Mouse (Mus musculus) heart, embryonic 14.5 days (tissue): Measurements from ENCODE around the gene Tmc3. TPM values are rescaled to one million over a fixed set of nuclear protein-coding genes. Genes with fewer than 3 reads are reported as not detected.

Experiments used
- ATAC-seq: fragments of 200-750 bp; cut with Nextera tagmentation; 2 replicates; pipeline ENCODE4 v1.8.0; 2017; ENCODE audit warnings: low read depth, moderate TSS enrichment; ENCODE audit not compliant: insufficient number of reproducible peaks, insufficient read depth, low FRiP score
- H3K27ac ChIP-seq, 2 experiments: fragments of 200-500 bp in 1 of 2; fragments of 300-500 bp in 1 of 2; sonication (generic) in 1 of 2; replicated peaks in 1 of 2; 2 replicates each; pipeline ENCODE4 v1.5.1; 2012 to 2014; ENCODE audit warnings: low read depth in 2 of 2, low read length in 2 of 2, control low read depth in 1 of 2, mild to moderate bottlenecking in 1 of 2, mixed read lengths in 1 of 2; ENCODE audit not compliant: control insufficient read depth in 1 of 2, insufficient read depth in 1 of 2
- H3K27me3 ChIP-seq: fragments of 300-500 bp; sonication (generic); 2 replicates; pipeline ENCODE4 v1.6.1; 2014; ENCODE audit warnings: mild to moderate bottlenecking, low read length, control low read depth; ENCODE audit not compliant: control insufficient read depth, insufficient read depth
- H3K36me3 ChIP-seq: fragments of 300-500 bp; sonication (generic); 2 replicates; pipeline ENCODE4 v1.6.1; 2014; ENCODE audit warnings: mild to moderate bottlenecking, control low read depth, low read length, mixed read lengths; ENCODE audit not compliant: control insufficient read depth, insufficient read depth
- H3K4me1 ChIP-seq, 2 experiments: fragments of 200-500 bp in 1 of 2; fragments of 300-500 bp in 1 of 2; sonication (generic) in 1 of 2; 2 replicates each; pipeline ENCODE4 v1.6.1; 2012 to 2014; ENCODE audit warnings: low read length in 2 of 2, control low read depth in 1 of 2, mixed read lengths in 1 of 2; ENCODE audit not compliant: control insufficient read depth in 2 of 2, insufficient read depth in 2 of 2
- H3K4me2 ChIP-seq: fragments of 300-500 bp; sonication (generic); 2 replicates; pipeline ENCODE4 v1.6.1; 2014; ENCODE audit warnings: mild to moderate bottlenecking, low read length
- H3K4me3 ChIP-seq, 2 experiments: fragments of 200-500 bp in 1 of 2; fragments of 300-500 bp in 1 of 2; sonication (generic) in 1 of 2; 2 replicates each; pipeline ENCODE4 v1.5.1; 2012 to 2014; ENCODE audit warnings: low read length in 2 of 2, mild to moderate bottlenecking in 2 of 2, control low read depth in 1 of 2, low read depth in 1 of 2, moderate library complexity in 1 of 2; ENCODE audit not compliant: control insufficient read depth in 1 of 2, insufficient read depth in 1 of 2
- H3K9ac ChIP-seq: fragments of 300-500 bp; sonication (generic); 2 replicates; pipeline ENCODE4 v1.6.1; 2014; ENCODE audit warnings: mild to moderate bottlenecking, low read length
- H3K9me3 ChIP-seq: fragments of 300-500 bp; sonication (generic); 2 replicates; pipeline ENCODE4 v1.6.1; 2016; ENCODE audit warnings: low read length, control low read depth; ENCODE audit not compliant: control insufficient read depth
- WGBS: fragments of 180-500 bp; shearing (Covaris S2); extraction: QIAGEN DNeasy Blood & Tissue Kit; methylation state at CpG from one replicate; pipeline ENCODE4 v1.1.7; 2014; 5-methylcytosine and 5-hydroxymethylcytosine counted together
- polyA plus RNA-seq: library from polyadenylated mRNA; unstranded; fragments of >200 nt; fragmentation: Nextera tagmentation; extraction: Ambion mirVana; gene quantifications from 2 replicates; pipeline ENCODE4 v1.2.1, GENCODE M21; 2014

The Tmc3 gene
- polyA plus RNA-seq, 1 experiment from 2014 or later: 0.38 TPM

DNA sequence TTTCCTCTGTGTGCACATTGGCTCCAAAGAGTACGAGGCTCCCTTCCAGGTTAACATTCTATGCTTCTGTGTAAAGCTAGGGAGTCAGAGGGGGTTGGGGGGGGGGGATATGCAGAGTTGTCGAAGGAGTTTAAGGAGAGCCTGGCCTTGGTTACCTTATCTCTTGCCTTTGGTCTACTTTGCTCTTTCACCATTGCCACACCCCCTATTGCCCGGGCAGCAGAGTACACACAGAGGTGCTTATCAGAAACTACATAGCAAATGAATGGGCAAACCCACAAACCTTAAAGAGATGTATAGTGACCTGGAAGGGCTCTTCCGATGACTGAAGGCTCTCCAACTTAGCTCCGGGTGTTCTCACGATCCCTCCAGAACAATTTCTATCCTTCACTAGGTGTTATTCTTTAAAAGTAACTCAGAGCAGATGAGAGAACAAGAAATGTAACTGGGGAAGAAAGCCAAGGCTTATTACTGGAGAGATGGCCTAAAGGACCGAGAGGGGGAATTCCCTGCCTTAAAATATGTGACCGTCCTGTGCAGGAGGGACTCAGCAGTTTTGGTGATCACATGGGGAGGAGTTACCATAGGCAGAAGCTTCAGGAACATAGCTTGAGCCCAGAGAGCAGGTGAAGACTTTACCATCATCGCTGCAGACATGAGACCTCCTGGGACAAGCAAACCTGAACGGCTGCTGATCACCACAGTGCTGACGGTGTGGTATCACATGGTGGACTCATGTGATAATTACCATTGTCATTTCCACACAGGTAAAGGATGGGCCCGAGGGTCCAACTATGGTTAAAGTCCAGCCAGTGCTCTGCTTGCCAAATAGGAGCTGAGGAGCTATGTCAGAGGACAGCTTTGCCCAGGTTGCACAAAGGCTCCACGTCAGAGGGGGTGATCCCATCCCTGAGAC is 14.5 kb downstream of the Tmc3 start:
- Histone ChIP-seq H3K27me3 (no peaks in the 10 kb centered on the region), H3K4me2 (no peak overlapping the region), H3K9ac (no peak overlapping the region), H3K36me3 (no peaks in the 10 kb centered on the region), H3K4me3 (no peak overlapping the region), H3K27ac (no peak overlapping the region), H3K4me1 (peaks cover 0 to 2% of the 10 kb centered on the region in 2 experiments; a peak in 1 of 4 replicates), H3K9me3 (no peaks in the 10 kb centered on the region)
- WGBS: 63% methylated on average over 13 of the region's 13 CpGs
- ATAC-seq: no peak

DNA sequence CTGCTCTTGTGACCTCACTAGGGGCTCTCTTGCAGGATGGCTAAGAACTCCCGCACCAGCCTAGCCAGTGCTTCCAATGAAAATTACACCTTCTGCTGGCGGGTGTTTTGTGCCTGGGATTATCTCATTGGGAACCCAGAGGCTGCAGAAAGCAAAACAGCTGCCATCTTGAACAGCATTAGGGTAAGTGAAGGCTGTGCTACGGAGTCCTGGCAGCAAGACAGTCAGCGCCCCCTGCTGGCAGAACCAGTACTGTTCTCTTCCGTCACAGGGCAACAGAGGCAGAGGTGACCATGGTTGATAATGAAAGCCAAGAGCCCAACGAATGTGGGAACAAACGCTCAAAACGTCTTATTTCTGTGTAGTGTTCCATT is 15.2 kb downstream of the Tmc3 start:
- Histone ChIP-seq H3K9ac (no peak overlapping the region), H3K4me1 (peaks cover 0 to 2% of the 10 kb centered on the region in 2 experiments; a peak in 1 of 4 replicates), H3K36me3 (no peaks in the 10 kb centered on the region), H3K9me3 (no peaks in the 10 kb centered on the region), H3K4me3 (no peak overlapping the region), H3K4me2 (no peak overlapping the region), H3K27me3 (no peaks in the 10 kb centered on the region), H3K27ac (no peak overlapping the region)
- 53% methylated on average over 8 of the region's 8 CpGs for WGBS
- ATAC-seq: no peak

DNA sequence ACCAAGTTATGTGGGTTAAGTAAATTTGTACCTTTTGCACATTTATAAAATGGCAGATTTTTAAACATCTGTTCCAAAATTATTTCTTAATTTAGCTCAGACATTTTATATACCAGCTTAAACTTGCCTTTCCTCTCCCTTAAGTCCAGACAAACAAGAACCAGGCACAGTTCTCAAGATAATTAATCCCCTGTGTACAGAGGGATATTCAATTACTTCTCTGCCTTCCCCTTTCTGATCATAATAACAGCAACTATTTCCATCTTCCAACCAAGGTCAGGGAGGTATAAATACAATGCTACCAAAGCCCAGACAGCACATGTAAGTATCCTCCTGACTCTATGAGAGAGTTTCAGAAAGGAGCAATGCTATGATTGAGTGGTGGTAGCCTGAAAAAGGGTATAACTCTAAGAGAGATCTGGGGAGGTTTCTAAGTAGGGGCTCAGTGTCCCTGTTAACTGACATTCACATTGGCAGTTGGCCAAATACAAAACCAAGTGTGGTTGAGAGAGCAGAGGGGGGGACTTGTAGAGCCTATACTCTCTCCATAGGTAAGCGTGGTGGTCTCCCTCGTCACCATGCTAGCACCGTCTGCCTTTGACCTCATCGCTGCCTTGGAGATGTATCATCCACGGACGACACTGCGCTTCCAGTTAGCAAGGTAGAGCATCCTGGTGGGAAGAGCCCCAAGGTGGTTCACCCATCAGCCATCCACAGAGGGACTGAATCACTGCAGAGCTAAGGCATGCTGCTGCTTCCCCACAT is 19.6 kb downstream of the Tmc3 start:
- Histone ChIP-seq H3K36me3 (no peaks in the 10 kb centered on the region), H3K4me2 (no peak overlapping the region), H3K27ac (no peak overlapping the region), H3K4me1 (peaks cover 0 to 2% of the 10 kb centered on the region in 2 experiments; a peak in 1 of 4 replicates), H3K9me3 (no peaks in the 10 kb centered on the region), H3K9ac (no peak overlapping the region), H3K27me3 (no peaks in the 10 kb centered on the region), H3K4me3 (no peak overlapping the region)
- no peak for ATAC-seq
- 93% methylated on average over 7 of the region's 7 CpGs for WGBS

DNA sequence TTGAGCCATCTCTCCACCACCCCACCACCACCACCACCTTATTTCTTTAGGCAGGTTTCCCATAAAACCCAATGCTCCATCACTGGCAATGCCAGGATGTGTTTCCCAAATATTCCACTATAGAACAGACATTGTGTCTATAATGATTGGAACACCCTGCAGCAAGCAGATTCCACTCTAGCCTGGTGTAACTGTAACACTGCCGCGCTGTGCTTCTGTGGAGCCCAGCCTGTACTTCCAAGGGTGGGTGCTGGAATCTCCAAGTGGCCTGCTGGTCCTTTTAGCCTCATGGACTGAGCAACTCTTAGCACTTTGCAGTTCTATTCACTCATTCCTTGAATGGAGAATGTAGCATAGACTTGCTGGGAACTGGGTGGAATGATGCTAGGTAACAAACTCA is 22.1 kb downstream of the Tmc3 start:
- no peak for ATAC-seq
- WGBS: 79% methylated on average over 2 of the region's 2 CpGs

DNA sequence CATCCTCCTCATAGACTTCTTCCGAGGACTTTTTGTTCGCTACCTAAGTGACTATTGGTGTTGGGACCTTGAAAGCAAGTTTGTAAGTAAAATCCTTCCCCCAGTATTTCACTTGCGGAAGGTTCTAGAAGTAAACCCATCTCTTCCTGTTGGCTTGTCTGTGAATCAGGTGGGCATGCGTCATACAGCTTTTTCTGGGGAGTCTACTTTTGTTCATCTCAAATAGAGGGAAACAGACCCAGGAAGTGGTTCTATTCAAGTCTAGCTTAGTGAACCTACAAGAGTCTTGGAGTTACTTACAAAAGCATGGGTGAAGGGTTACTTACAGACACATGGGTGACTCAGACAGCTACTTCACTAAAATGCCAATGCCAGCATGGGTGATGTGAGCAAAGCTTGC is 25.2 kb downstream of the Tmc3 start:
- no peak overlapping the region for H3K27ac ChIP-seq
- no peaks in the 10 kb centered on the region for H3K27me3 ChIP-seq
- 95% methylated on average over 4 of the region's 4 CpGs for WGBS
- no peak for ATAC-seq
- H3K4me3 ChIP-seq: no peak overlapping the region
- no peaks in the 10 kb centered on the region for H3K36me3 ChIP-seq
- no peak overlapping the region for H3K4me2 ChIP-seq
- no peak overlapping the region for H3K9ac ChIP-seq
- no peaks in the 10 kb centered on the region for H3K4me1 ChIP-seq
- no peaks in the 10 kb centered on the region for H3K9me3 ChIP-seq

More for the DNA sequence above, 22.1 kb downstream of the Tmc3 start:
- H3K4me2 ChIP-seq: no peak overlapping the region
- no peak overlapping the region for H3K27ac ChIP-seq
- H3K4me3 ChIP-seq: no peak overlapping the region
- H3K4me1 ChIP-seq: no peaks in the 10 kb centered on the region
- H3K9me3 ChIP-seq: no peaks in the 10 kb centered on the region
- H3K36me3 ChIP-seq: no peaks in the 10 kb centered on the region
- H3K27me3 ChIP-seq: no peaks in the 10 kb centered on the region
- no peak overlapping the region for H3K9ac ChIP-seq

DNA sequence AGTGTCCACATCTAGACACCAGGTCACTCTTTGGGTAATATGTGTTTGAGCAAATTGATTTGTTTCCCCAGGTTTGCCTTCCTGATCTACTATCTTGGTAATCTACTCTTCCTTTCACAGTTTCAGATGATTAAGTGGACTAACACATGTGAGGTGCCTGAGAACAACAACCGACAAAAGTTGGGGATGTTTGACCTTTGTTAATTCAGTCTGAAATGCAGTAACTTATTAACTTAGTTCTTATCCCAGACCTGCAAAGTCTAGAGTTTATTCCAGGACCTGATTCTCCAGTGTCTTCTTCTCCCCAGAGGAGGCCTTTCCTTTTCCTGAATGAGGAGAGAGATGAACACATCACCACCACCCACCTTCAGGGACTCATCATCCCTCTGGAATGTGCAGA is 27.2 kb downstream of the Tmc3 start:
- H3K9me3 ChIP-seq: no peaks in the 10 kb centered on the region
- no peak overlapping the region for H3K4me2 ChIP-seq
- H3K4me3 ChIP-seq: no peak overlapping the region
- no peaks in the 10 kb centered on the region; a peak in 1 of 4 replicates for H3K4me1 ChIP-seq
- no peak overlapping the region for H3K27ac ChIP-seq
- no peaks in the 10 kb centered on the region for H3K27me3 ChIP-seq
- H3K36me3 ChIP-seq: no peaks in the 10 kb centered on the region
- no peak for ATAC-seq
- no peak overlapping the region for H3K9ac ChIP-seq
- 82% methylated on average over 1 of the region's 1 CpGs for WGBS

DNA sequence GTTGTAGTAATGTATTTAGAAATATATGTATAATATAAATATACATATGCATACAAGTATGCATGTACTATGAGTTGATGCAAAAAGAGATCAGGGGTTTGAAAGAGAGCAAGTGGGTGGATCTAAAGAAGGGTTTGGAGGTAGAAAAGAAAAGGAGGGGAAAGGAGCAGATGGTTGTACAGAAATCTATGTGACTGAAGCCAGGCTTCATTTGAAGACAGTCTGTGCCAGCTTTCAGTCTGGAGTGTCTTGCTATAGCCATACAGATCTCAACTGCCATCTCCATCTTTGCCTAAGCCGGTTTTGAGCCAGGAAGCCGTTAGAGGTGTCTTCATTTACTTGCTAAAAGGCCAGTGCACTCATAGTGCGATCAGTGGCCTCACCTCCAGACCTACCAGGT is 30.5 kb downstream of the Tmc3 start:
- 88% methylated on average over 3 of the region's 3 CpGs for WGBS
- Histone ChIP-seq H3K27ac (no peak overlapping the region), H3K4me2 (no peak overlapping the region), H3K9ac (no peak overlapping the region), H3K36me3 (no peaks in the 10 kb centered on the region), H3K27me3 (no peaks in the 10 kb centered on the region), H3K9me3 (no peaks in the 10 kb centered on the region), H3K4me1 (no peaks in the 10 kb centered on the region; a peak in 1 of 4 replicates), H3K4me3 (no peak overlapping the region)
- ATAC-seq: no peak
